Mouse (Mus musculus): ENCODE results near the gene Ovca2.

The Ovca2 gene

GRCm38 (mm10) chr11:75126384-75126783 is 52.3 kb downstream of the Ovca2 start:
- DNase-seq (ENCODE audit: low read depth, low spot score) = no peak
